Comparison of ENCODE assay signal across 22 mouse cellular contexts in genomic region chr13:106830029-106830428, GRCm38 (mm10).
DNase-seq lines count a peak whose midpoint lies in the region; ATAC-seq and TF ChIP-seq lines count a peak whose summit lies in the region.
"Had no signal": no experiment of that assay in that cellular context is flagged by ENCODE, and none has a peak within 500 bp of the region (broad histone marks: within the 10 kb centered on the region; RNA-seq: fewer than 3 reads in every experiment).

No protein-coding gene starts in this region.

- ATAC-seq in intestine, embryonic 15.5 days, result peak; percentile 51
- ATAC-seq in intestine, embryonic 16.5 days, result no peak
- 0 out of 2 replicates have a peak, but pooled peaks have one; percentile 27 for ATAC-seq in liver, embryonic 12.5 days
- ATAC-seq in liver, postnatal 0 days, result no peak
- ATAC-seq in lung, postnatal 0 days, result peak; percentile 57
- ATAC-seq: activated CD4-positive, CD25-positive, alpha-beta regulatory T cell, adult 4 months; CD4-positive, CD25-positive, alpha-beta regulatory T cell, adult 4 months; Patski had no signal

- H3K9me3 ChIP-seq in intestine, embryonic 15.5 days, result no peaks in the 10 kb centered on the region
- H3K9me3 ChIP-seq in intestine, embryonic 16.5 days (ENCODE audit: control insufficient read depth, low read length), result no peaks in the 10 kb centered on the region
- H3K9me3 ChIP-seq in liver, embryonic 12.5 days (replicated peaks), result no peaks in the 10 kb centered on the region
- H3K9me3 ChIP-seq in liver, postnatal 0 days (ENCODE audit: low read length), result no peaks in the 10 kb centered on the region
- no peaks in the 10 kb centered on the region for H3K9me3 ChIP-seq in lung, postnatal 0 days (ENCODE audit: low read length)
- H3K9me3 ChIP-seq: G1E had no signal

- H3K4me1 ChIP-seq in intestine, embryonic 15.5 days (replicated peaks), result no peaks in the 10 kb centered on the region
- no peaks in the 10 kb centered on the region for H3K4me1 ChIP-seq in intestine, embryonic 16.5 days (ENCODE audit: control insufficient read depth, insufficient read depth, low read length)
- peaks cover 14% of the 10 kb centered on the region for H3K4me1 ChIP-seq in liver, embryonic 12.5 days
- peaks cover 8% of the 10 kb centered on the region; the same call in 1 of the 2 replicates for H3K4me1 ChIP-seq in liver, postnatal 0 days (ENCODE audit: insufficient read depth)
- H3K4me1 ChIP-seq in lung, postnatal 0 days (ENCODE audit: insufficient read depth, low read depth, low read length), result no peaks in the 10 kb centered on the region

- no peak for TF ChIP-seq CTCF in liver, postnatal 0 days (IDR thresholded peaks at IDR 0.05; ENCODE audit: low read depth)
- TF ChIP-seq CTCF in lung, postnatal 0 days (IDR thresholded peaks at IDR 0.05), result no peak

- no peak for DNase-seq in liver, postnatal 0 days
- peak; percentile 24 for DNase-seq in lung, postnatal 0 days (ENCODE audit: low spot score)
- no peak for DNase-seq in lung, postnatal 4 days
- peak; percentile 13 for DNase-seq in lung, postnatal 36 days
- no peak for DNase-seq in lung, postnatal 14 days
- DNase-seq: adrenal gland, adult 2 months; adrenal gland, adult 8-10 months; adrenal gland, postnatal 10 days; adrenal gland, postnatal 14 days; adrenal gland, postnatal 25 days; adrenal gland, postnatal 36 days; B cell, adult 2 months; cerebellum, adult 11 months; cerebellum, adult 11-12 months had no signal

- H3K4me3 ChIP-seq in intestine, embryonic 15.5 days (replicated peaks), result no peak overlapping the region
- no peak overlapping the region for H3K4me3 ChIP-seq in intestine, embryonic 16.5 days (ENCODE audit: low read length)
- no peak overlapping the region for H3K4me3 ChIP-seq in liver, embryonic 12.5 days
- H3K4me3 ChIP-seq in liver, postnatal 0 days (ENCODE audit: low read depth, low read length), result no peak overlapping the region
- no peak overlapping the region for H3K4me3 ChIP-seq in lung, postnatal 0 days (ENCODE audit: low read depth, low read length)

- H3K4me2 ChIP-seq in intestine, embryonic 15.5 days (replicated peaks), result no peak overlapping the region
- H3K4me2 ChIP-seq in intestine, embryonic 16.5 days (ENCODE audit: low read depth, low read length), result no peak overlapping the region
- H3K4me2 ChIP-seq in liver, embryonic 12.5 days, result no peak overlapping the region
- H3K4me2 ChIP-seq in liver, postnatal 0 days (ENCODE audit: low read depth, low read length), result no peak overlapping the region
- no peak overlapping the region for H3K4me2 ChIP-seq in lung, postnatal 0 days (replicated peaks; ENCODE audit: low read depth, low read length)

- no peak overlapping the region for H3K9ac ChIP-seq in intestine, embryonic 15.5 days
- no peak overlapping the region for H3K9ac ChIP-seq in intestine, embryonic 16.5 days (ENCODE audit: low read depth, low read length)
- no peak overlapping the region for H3K9ac ChIP-seq in liver, embryonic 12.5 days
- no peak overlapping the region for H3K9ac ChIP-seq in liver, postnatal 0 days (replicated peaks)
- H3K9ac ChIP-seq in lung, postnatal 0 days (replicated peaks; ENCODE audit: low read depth), result no peak overlapping the region

- no peaks in the 10 kb centered on the region for H3K27me3 ChIP-seq in intestine, embryonic 15.5 days (replicated peaks)
- H3K27me3 ChIP-seq in intestine, embryonic 16.5 days (replicated peaks; ENCODE audit: control insufficient read depth, insufficient read depth, low read length), result no peaks in the 10 kb centered on the region
- H3K27me3 ChIP-seq in liver, embryonic 12.5 days (replicated peaks), result no peaks in the 10 kb centered on the region
- no peaks in the 10 kb centered on the region for H3K27me3 ChIP-seq in liver, postnatal 0 days (ENCODE audit: insufficient read depth, low read length)
- no peaks in the 10 kb centered on the region for H3K27me3 ChIP-seq in lung, postnatal 0 days (replicated peaks; ENCODE audit: insufficient read depth, low read length)
- H3K27me3 ChIP-seq: CH12.LX, Patski had no signal

- 27% methylated on average over 6 of the region's 6 CpGs for WGBS in intestine, embryonic 15.5 days
- 31% methylated on average over 6 of the region's 6 CpGs for WGBS in intestine, embryonic 16.5 days
- WGBS in liver, embryonic 12.5 days (ENCODE audit: insufficient replicate concordance), result 73% methylated on average over 6 of the region's 6 CpGs
- 62% methylated on average over 6 of the region's 6 CpGs for WGBS in liver, postnatal 0 days (ENCODE audit: insufficient replicate concordance)
- 12% methylated on average over 6 of the region's 6 CpGs for WGBS in lung, postnatal 0 days

- no peaks in the 10 kb centered on the region for H3K36me3 ChIP-seq in intestine, embryonic 15.5 days
- no peaks in the 10 kb centered on the region for H3K36me3 ChIP-seq in intestine, embryonic 16.5 days (ENCODE audit: control insufficient read depth, insufficient read depth, low read length)
- H3K36me3 ChIP-seq in liver, embryonic 12.5 days, result peaks cover 24% of the 10 kb centered on the region
- H3K36me3 ChIP-seq in liver, postnatal 0 days (replicated peaks; ENCODE audit: insufficient read depth, low read length), result peaks cover 4% of the 10 kb centered on the region; the same call in 1 of the 2 replicates
- H3K36me3 ChIP-seq in lung, postnatal 0 days (ENCODE audit: insufficient read depth, low read length), result no peaks in the 10 kb centered on the region

- TF ChIP-seq EP300 in liver, postnatal 0 days (IDR thresholded peaks at IDR 0.05; ENCODE audit: low read depth), result no peak
- TF ChIP-seq EP300 in lung, postnatal 0 days (IDR thresholded peaks at IDR 0.05), result no peak

- H3K27ac ChIP-seq in intestine, embryonic 15.5 days, result no peak overlapping the region
- H3K27ac ChIP-seq in intestine, embryonic 16.5 days (ENCODE audit: low read length), result no peak overlapping the region
- no peak overlapping the region for H3K27ac ChIP-seq in liver, embryonic 12.5 days
- H3K27ac ChIP-seq in liver, postnatal 0 days (ENCODE audit: low read depth), result no peak overlapping the region
- H3K27ac ChIP-seq in lung, postnatal 0 days (ENCODE audit: low read length), result no peak overlapping the region

Comparison
In these comparisons a context has a peak if more than half of its experiments do, and no peak if none do; other contexts are left out.
1. ATAC-seq: peak in intestine, embryonic 15.5 days (single experiment), liver, embryonic 12.5 days (single experiment) and lung, postnatal 0 days (single experiment); none in intestine, embryonic 16.5 days (single experiment) and liver, postnatal 0 days (single experiment).
2. DNase-seq: peak in lung, postnatal 0 days (single experiment) and lung, postnatal 36 days (single experiment); none in liver, postnatal 0 days (single experiment), lung, postnatal 4 days (0 of 2) and lung, postnatal 14 days (single experiment).